7 mouse cellular contexts compared by ENCODE assay signal in the genomic region with DNA sequence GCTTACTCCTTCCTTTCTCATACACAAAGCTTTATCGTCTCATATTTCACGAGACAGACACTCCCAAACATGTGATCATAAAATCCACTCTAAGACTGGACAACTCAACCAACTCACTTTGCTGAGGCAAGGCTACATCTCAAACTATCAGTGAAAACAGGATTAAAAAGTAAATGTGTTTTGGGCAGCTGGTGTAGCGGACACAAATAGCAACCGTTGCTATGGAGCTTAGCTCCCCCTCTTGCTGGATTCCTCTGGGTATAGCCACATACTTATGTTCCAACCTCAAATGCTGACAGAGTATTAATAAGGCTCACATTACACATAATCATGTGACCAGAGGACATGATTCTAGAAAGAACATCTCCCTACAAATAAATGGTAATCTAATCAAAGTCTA. TPM values are rescaled to one million over a fixed set of nuclear protein-coding genes. Genes with fewer than 3 reads are reported as not detected.
DNase-seq lines count a peak whose midpoint lies in the region; ATAC-seq and TF ChIP-seq lines count a peak whose summit lies in the region.

No protein-coding gene starts in this region.

- CTCF ChIA-PET in Patski (lab: Charles Lee) = no interaction called here

- H3K79me2 ChIP-seq in C2C12 (ENCODE audit: control insufficient read depth, insufficient read depth) = peaks cover 68% of the 10 kb centered on the region

- no peak overlapping the region for H3K4me3 ChIP-seq in C2C12 (ENCODE audit: insufficient read depth, poor library complexity, severe bottlenecking)
- no peak overlapping the region for H3K4me3 ChIP-seq in heart, embryonic 10.5 days
- no peak overlapping the region for H3K4me3 ChIP-seq in limb, embryonic 12.5 days (replicated peaks)
- no peak overlapping the region for H3K4me3 ChIP-seq in stomach, embryonic 14.5 days (ENCODE audit: low read depth, low read length)

- H3K9ac ChIP-seq in limb, embryonic 12.5 days (replicated peaks) = no peak overlapping the region
- no peak overlapping the region for H3K9ac ChIP-seq in stomach, embryonic 14.5 days (replicated peaks; ENCODE audit: low read depth, low read length)

- peak; percentile 82 for DNase-seq in Patski (ENCODE audit: low read depth, low spot score)
- no peak for DNase-seq in heart, embryonic 10.5 days (ENCODE audit: low spot score)
- DNase-seq in adrenal gland, adult 18-20 months (ENCODE audit: low spot score in 2 of 2) = no peak

- H3K36me3 ChIP-seq in C2C12 (ENCODE audit: control insufficient read depth, insufficient read depth) = peaks cover 35% of the 10 kb centered on the region
- peaks cover 35% of the 10 kb centered on the region for H3K36me3 ChIP-seq in heart, embryonic 10.5 days
- peaks cover 36% of the 10 kb centered on the region for H3K36me3 ChIP-seq in limb, embryonic 12.5 days
- H3K36me3 ChIP-seq in stomach, embryonic 14.5 days (ENCODE audit: control insufficient read depth, insufficient read depth, low read length) = peaks cover 15% of the 10 kb centered on the region

- H3K9me3 ChIP-seq in heart, embryonic 10.5 days = no peaks in the 10 kb centered on the region; the same call in 1 of the 2 replicates
- H3K9me3 ChIP-seq in limb, embryonic 12.5 days = peaks cover 3% of the 10 kb centered on the region; the same call in 1 of the 2 replicates
- no peaks in the 10 kb centered on the region for H3K9me3 ChIP-seq in stomach, embryonic 14.5 days (ENCODE audit: control insufficient read depth, low read depth, low read length)

- H3K27me3 ChIP-seq in C2C12 (ENCODE audit: control insufficient read depth, insufficient read depth, insufficient read length) = no peaks in the 10 kb centered on the region
- H3K27me3 ChIP-seq in Patski = no peaks in the 10 kb centered on the region
- no peaks in the 10 kb centered on the region for H3K27me3 ChIP-seq in heart, embryonic 10.5 days (ENCODE audit: insufficient read depth, poor library complexity, severe bottlenecking)
- no peaks in the 10 kb centered on the region for H3K27me3 ChIP-seq in limb, embryonic 12.5 days
- no peaks in the 10 kb centered on the region for H3K27me3 ChIP-seq in stomach, embryonic 14.5 days (ENCODE audit: control insufficient read depth, insufficient read depth, low read length)

- TF ChIP-seq CTCF in C2C12 (IDR thresholded peaks at IDR 0.05; ENCODE audit: control insufficient read depth, insufficient read depth, insufficient read length) (no peak), Patski (IDR thresholded peaks at IDR 0.05) (no peak)

- 65% methylated on average over 4 of the region's 4 CpGs for WGBS in heart, embryonic 10.5 days
- WGBS in limb, embryonic 12.5 days = 59% methylated on average over 4 of the region's 4 CpGs
- 39% methylated on average over 4 of the region's 4 CpGs for WGBS in stomach, embryonic 14.5 days

- H3K79me3 ChIP-seq in C2C12 (ENCODE audit: low read depth) = peaks cover 42% of the 10 kb centered on the region

- peaks cover 19% of the 10 kb centered on the region for H3K4me1 ChIP-seq in heart, embryonic 10.5 days
- peaks cover 9% of the 10 kb centered on the region for H3K4me1 ChIP-seq in limb, embryonic 12.5 days (replicated peaks)
- H3K4me1 ChIP-seq in stomach, embryonic 14.5 days (ENCODE audit: control insufficient read depth, insufficient read depth, low read length) = 0 out of 2 replicates have a peak, but pooled peaks cover 3% of the 10 kb centered on the region

- H3K27ac ChIP-seq in heart, embryonic 10.5 days = peak overlapping the region; percentile 16; the same call in 1 of the 2 replicates
- H3K27ac ChIP-seq in limb, embryonic 12.5 days = peak overlapping the region; percentile 66
- H3K27ac ChIP-seq in stomach, embryonic 14.5 days (ENCODE audit: low read length) = no peak overlapping the region

- H3ac ChIP-seq in C2C12 (ENCODE audit: control insufficient read depth, insufficient read length, low read depth) = no peak overlapping the region

- POLR2A ChIA-PET in Patski (lab: Charles Lee) = no interaction called here

- peak; percentile 69 for ATAC-seq in Patski
- ATAC-seq in limb, embryonic 12.5 days (ENCODE audit: insufficient number of reproducible peaks, insufficient read depth, low FRiP score, low TSS enrichment, low read depth) = peak; percentile 83
- peak; percentile 65; the same call in 1 of the 2 replicates for ATAC-seq in stomach, embryonic 14.5 days (ENCODE audit: insufficient number of reproducible peaks, insufficient read depth, low FRiP score, low read depth)
- no peak for ATAC-seq in monocyte, adult 5-6 weeks (replicated peaks; ENCODE audit: insufficient number of reproducible peaks, low FRiP score, low TSS enrichment, poor library complexity, severe bottlenecking)

- in situ Hi-C loops in Patski (cut with MboI; ENCODE audit: low pct_unique_long_range_greater_than_20kb) = no loop called here

- peak overlapping the region; percentile 17; the same call in 1 of the 2 replicates for H3K4me2 ChIP-seq in limb, embryonic 12.5 days
- H3K4me2 ChIP-seq in stomach, embryonic 14.5 days (replicated peaks; ENCODE audit: low read depth, low read length) = no peak overlapping the region

TF ChIP-seq in C2C12, 6 proteins besides CTCF, POLR2A, EP300 and RAD21:
- TF ChIP-seq CEBPB (IDR thresholded peaks at IDR 0.05; ENCODE audit: low read depth) (no peak), USF1 (IDR thresholded peaks at IDR 0.05; ENCODE audit: low read depth) (peak; percentile 86)

RNA-seq across cellular contexts. Expression of a gene that starts 29.9 kb away (rescaled TPM):
- polyA plus RNA-seq in C2C12 (2012; fragmentation: generic; extraction: Trizol) (10.1 TPM), Patski (2021) (32.9 TPM)
- 44.8 and 56.6 TPM in 2 replicates for polyA plus RNA-seq in heart, embryonic 10.5 days (2016; fragmentation: Nextera tagmentation; extraction: Ambion mirVana)
- polyA plus RNA-seq in limb, embryonic 12.5 days (2016; fragmentation: Nextera tagmentation; extraction: Ambion mirVana) = 46.2 and 52.2 TPM in 2 replicates
- polyA plus RNA-seq in stomach, embryonic 14.5 days (2014; fragmentation: Nextera tagmentation; extraction: Ambion mirVana) = 44.3 and 50.7 TPM in 2 replicates
- 23.9 to 67.6 TPM (median 31.8 TPM) in 3 replicates for total RNA-seq in monocyte, adult 5-6 weeks (2017)
- total RNA-seq in adrenal gland, adult 18-20 months (2021) = 100 to 1,000 TPM; 108 to 138 TPM
